Mouse (Mus musculus): ENCODE results near the gene Cdkal1. TPM values are rescaled to one million over a fixed set of nuclear protein-coding genes. Genes with fewer than 3 reads are reported as not detected.

Gene Cdkal1
- polyA plus RNA-seq, 1 experiment = 10.3 TPM

GRCm38 (mm10) chr13:29162867-29163514, 692.5 kb downstream of the Cdkal1 start:
- no peak for TF ChIP-seq POLR2A (IDR thresholded peaks at IDR 0.05; ENCODE audit: borderline replicate concordance, insufficient read depth, low read length)
- no peak for TF ChIP-seq CTCF (IDR thresholded peaks at IDR 0.05; ENCODE audit: borderline replicate concordance, insufficient read depth, low read depth, low read length)
- DNase-seq = no peak
- Histone ChIP-seq H3K4me1 (ENCODE audit: control insufficient read depth, insufficient read depth, low read length) (peaks cover 10% of the 10 kb centered on the region), H3K4me3 (replicated peaks; ENCODE audit: insufficient read depth, low read depth, low read length) (no peak overlapping the region), H3K27ac (ENCODE audit: insufficient read depth, low read length) (0 out of 2 replicates have a peak overlapping the region, but pooled peaks have one; percentile 20), H3K27me3 (ENCODE audit: control insufficient read depth, insufficient read depth, low read length) (no peaks in the 10 kb centered on the region)
- 73% methylated on average over 2 of the region's 2 CpGs for WGBS

DNA sequence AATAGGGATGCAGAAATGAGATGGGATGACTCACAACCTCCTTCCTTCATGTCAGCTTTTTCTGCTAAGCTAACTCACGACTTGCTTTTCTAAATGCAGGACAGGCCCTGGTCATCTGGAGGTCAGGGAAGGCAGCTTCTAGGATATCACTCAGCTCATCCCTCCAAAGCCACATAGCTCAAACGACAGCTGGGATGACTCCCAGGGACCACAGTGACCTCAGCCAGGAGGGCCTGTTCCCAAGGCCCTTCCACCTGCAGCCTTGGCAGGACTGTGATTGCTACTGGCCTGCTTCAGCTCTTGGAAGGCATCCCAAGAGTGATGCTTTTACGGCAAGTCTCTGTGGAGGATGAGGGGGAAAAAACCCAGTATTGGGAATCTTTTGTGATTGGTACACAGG, 693.0 kb downstream of the Cdkal1 start:
- no peak for TF ChIP-seq CTCF (IDR thresholded peaks at IDR 0.05; ENCODE audit: borderline replicate concordance, insufficient read depth, low read depth, low read length)
- 18% methylated on average over 3 of the region's 3 CpGs for WGBS
- peak; percentile 34 to 65 for DNase-seq
- Histone ChIP-seq H3K4me3 (replicated peaks; ENCODE audit: insufficient read depth, low read depth, low read length) (no peak overlapping the region), H3K27me3 (ENCODE audit: control insufficient read depth, insufficient read depth, low read length) (no peaks in the 10 kb centered on the region; the same call in 1 of the 2 replicates), H3K4me1 (ENCODE audit: control insufficient read depth, insufficient read depth, low read length) (peaks cover 10% of the 10 kb centered on the region), H3K27ac (ENCODE audit: insufficient read depth, low read length) (no peak overlapping the region)

DNA sequence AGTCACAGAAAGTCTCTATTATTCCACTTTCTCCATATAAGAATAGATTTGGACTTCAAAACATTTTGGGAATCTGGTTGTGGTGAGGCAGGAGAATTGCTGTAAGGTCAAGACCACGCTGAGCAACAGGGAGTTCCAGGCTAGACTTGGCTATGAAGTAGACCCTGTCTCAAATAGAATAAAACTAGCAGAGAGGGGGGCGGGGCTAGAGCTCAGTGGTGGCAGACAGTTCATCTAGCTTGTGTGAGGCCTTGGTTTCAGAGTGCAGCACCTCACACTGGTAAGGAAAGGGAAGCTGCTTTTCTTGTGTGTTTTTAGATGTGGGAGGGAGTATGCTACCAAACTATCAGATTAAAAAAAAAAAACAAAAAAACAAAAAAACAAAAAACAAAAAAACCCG, 694.0 kb downstream of the Cdkal1 start:
- Histone ChIP-seq H3K4me3 (replicated peaks; ENCODE audit: insufficient read depth, low read depth, low read length) (no peak overlapping the region), H3K27ac (ENCODE audit: insufficient read depth, low read length) (no peak overlapping the region), H3K4me1 (ENCODE audit: control insufficient read depth, insufficient read depth, low read length) (peaks cover 10% of the 10 kb centered on the region), H3K27me3 (ENCODE audit: control insufficient read depth, insufficient read depth, low read length) (no peaks in the 10 kb centered on the region; the same call in 1 of the 2 replicates)
- 96% methylated on average over 3 of the region's 3 CpGs for WGBS
- DNase-seq = no peak
- TF ChIP-seq CTCF (IDR thresholded peaks at IDR 0.05; ENCODE audit: borderline replicate concordance, insufficient read depth, low read depth, low read length) (no peak), POLR2A (IDR thresholded peaks at IDR 0.05; ENCODE audit: borderline replicate concordance, insufficient read depth, low read length) (no peak)

- no peak overlapping the region for H3K4me3 ChIP-seq (replicated peaks; ENCODE audit: insufficient read depth, low read depth, low read length)
- no peaks in the 10 kb centered on the region; the same call in 1 of the 2 replicates for H3K4me1 ChIP-seq (ENCODE audit: control insufficient read depth, insufficient read depth, low read length)
- DNase-seq = no peak
- no peak overlapping the region for H3K27ac ChIP-seq (ENCODE audit: insufficient read depth, low read length)
- 74% methylated on average over 4 of the region's 4 CpGs for WGBS
- H3K27me3 ChIP-seq (ENCODE audit: control insufficient read depth, insufficient read depth, low read length) = no peaks in the 10 kb centered on the region; the same call in 1 of the 2 replicates
- TF ChIP-seq POLR2A (IDR thresholded peaks at IDR 0.05; ENCODE audit: borderline replicate concordance, insufficient read depth, low read length) (no peak), CTCF (IDR thresholded peaks at IDR 0.05; ENCODE audit: borderline replicate concordance, insufficient read depth, low read depth, low read length) (no peak)
Measured at GRCm38 (mm10) chr13:29156703-29157102, 698.8 kb downstream of the Cdkal1 start.

GRCm38 (mm10) chr13:29155297-29155696, 700.2 kb downstream of the Cdkal1 start:
- TF ChIP-seq CTCF (IDR thresholded peaks at IDR 0.05; ENCODE audit: borderline replicate concordance, insufficient read depth, low read depth, low read length) = no peak
- TF ChIP-seq POLR2A (IDR thresholded peaks at IDR 0.05; ENCODE audit: borderline replicate concordance, insufficient read depth, low read length) = no peak
- no peak overlapping the region for H3K27ac ChIP-seq (ENCODE audit: insufficient read depth, low read length)
- DNase-seq = peak; percentile 49 to 63
- H3K4me1 ChIP-seq (ENCODE audit: control insufficient read depth, insufficient read depth, low read length) = no peaks in the 10 kb centered on the region; the same call in 1 of the 2 replicates
- 6% methylated on average over 3 of the region's 3 CpGs for WGBS
- no peak overlapping the region for H3K4me3 ChIP-seq (replicated peaks; ENCODE audit: insufficient read depth, low read depth, low read length)
- no peaks in the 10 kb centered on the region; the same call in 1 of the 2 replicates for H3K27me3 ChIP-seq (ENCODE audit: control insufficient read depth, insufficient read depth, low read length)

DNA sequence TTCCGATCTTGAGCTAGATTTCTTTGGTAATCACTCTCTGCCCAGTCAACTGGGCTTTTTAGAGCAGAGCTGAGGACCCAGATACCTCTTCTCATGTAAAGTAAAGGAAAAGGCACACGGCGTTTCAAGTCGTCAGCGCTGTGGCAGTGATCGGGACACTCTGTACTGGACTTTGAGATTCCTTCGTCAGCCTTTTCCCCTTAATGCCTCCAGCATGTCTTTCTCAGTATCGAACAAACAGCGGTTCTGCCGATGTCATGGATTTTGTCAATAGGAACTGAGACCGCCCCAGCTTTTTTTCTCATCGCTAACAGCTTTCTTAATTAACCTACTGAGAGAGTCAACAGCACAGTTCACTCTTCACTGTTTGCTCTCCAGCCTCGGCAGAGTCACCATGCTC, 705.4 kb downstream of the Cdkal1 start:
- WGBS = 91% methylated on average over 13 of the region's 13 CpGs
- H3K4me1 ChIP-seq (ENCODE audit: control insufficient read depth, insufficient read depth, low read length) = no peaks in the 10 kb centered on the region

DNA sequence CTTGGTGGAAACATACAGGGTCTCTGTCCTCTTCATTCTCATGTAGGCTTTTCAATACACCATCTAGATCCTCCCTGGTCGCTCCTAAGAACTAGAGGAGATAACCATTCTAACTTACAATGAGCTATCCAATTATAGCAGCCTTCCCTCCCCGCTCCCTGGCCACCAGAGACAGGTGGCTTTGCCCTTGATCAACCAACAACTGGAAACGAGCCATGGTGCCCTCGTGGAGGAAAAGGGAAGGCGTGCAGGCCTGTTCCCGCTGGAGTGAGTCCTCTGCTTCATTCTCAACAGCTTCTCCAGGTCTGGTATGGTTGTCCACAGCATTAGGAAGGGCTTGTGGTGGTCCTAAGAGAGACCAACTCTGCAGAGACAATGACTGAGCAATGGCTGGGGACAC, 706.1 kb downstream of the Cdkal1 start:
- TF ChIP-seq POLR2A (IDR thresholded peaks at IDR 0.05; ENCODE audit: borderline replicate concordance, insufficient read depth, low read length) (no peak), CTCF (IDR thresholded peaks at IDR 0.05; ENCODE audit: borderline replicate concordance, insufficient read depth, low read depth, low read length) (no peak)
- no peak overlapping the region for H3K4me3 ChIP-seq (replicated peaks; ENCODE audit: insufficient read depth, low read depth, low read length)
- H3K4me1 ChIP-seq (ENCODE audit: control insufficient read depth, insufficient read depth, low read length) = no peaks in the 10 kb centered on the region
- no peaks in the 10 kb centered on the region for H3K27me3 ChIP-seq (ENCODE audit: control insufficient read depth, insufficient read depth, low read length)
- DNase-seq = no peak
- 47% methylated on average over 6 of the region's 6 CpGs for WGBS
- H3K27ac ChIP-seq (ENCODE audit: insufficient read depth, low read length) = no peak overlapping the region

More for the DNA sequence above, 705.4 kb downstream of the Cdkal1 start:
- DNase-seq = no peak
- TF ChIP-seq POLR2A (IDR thresholded peaks at IDR 0.05; ENCODE audit: borderline replicate concordance, insufficient read depth, low read length) (no peak), CTCF (IDR thresholded peaks at IDR 0.05; ENCODE audit: borderline replicate concordance, insufficient read depth, low read depth, low read length) (no peak)
- no peaks in the 10 kb centered on the region for H3K27me3 ChIP-seq (ENCODE audit: control insufficient read depth, insufficient read depth, low read length)
- H3K27ac ChIP-seq (ENCODE audit: insufficient read depth, low read length) = no peak overlapping the region
- no peak overlapping the region for H3K4me3 ChIP-seq (replicated peaks; ENCODE audit: insufficient read depth, low read depth, low read length)

- H3K4me3 ChIP-seq (replicated peaks; ENCODE audit: insufficient read depth, low read depth, low read length) = no peak overlapping the region
- no peaks in the 10 kb centered on the region for H3K4me1 ChIP-seq (ENCODE audit: control insufficient read depth, insufficient read depth, low read length)
- DNase-seq = no peak
- 94% methylated on average over 9 of the region's 9 CpGs for WGBS
- no peak for TF ChIP-seq POLR2A (IDR thresholded peaks at IDR 0.05; ENCODE audit: borderline replicate concordance, insufficient read depth, low read length)
- TF ChIP-seq CTCF (IDR thresholded peaks at IDR 0.05; ENCODE audit: borderline replicate concordance, insufficient read depth, low read depth, low read length) = no peak
- no peak overlapping the region for H3K27ac ChIP-seq (ENCODE audit: insufficient read depth, low read length)
- no peaks in the 10 kb centered on the region for H3K27me3 ChIP-seq (ENCODE audit: control insufficient read depth, insufficient read depth, low read length)
Measured at GRCm38 (mm10) chr13:29148616-29149015, 706.9 kb downstream of the Cdkal1 start.

Other genes starting within 250 kb of the Cdkal1 start
- gene E2f3, start 130.4 kb upstream of the Cdkal1 start, polyA plus RNA-seq (2012; rRNA removed) = 10.0 and 10.9 TPM in 2 replicates